Mouse (Mus musculus): ENCODE measurements at regions not wholly inside any gene's neighbourhood (a gene's known extent, or its start where the extent isn't known, plus 50 kb on each side); places are given as distances from the start of the nearest gene placed in this dataset.

DNA sequence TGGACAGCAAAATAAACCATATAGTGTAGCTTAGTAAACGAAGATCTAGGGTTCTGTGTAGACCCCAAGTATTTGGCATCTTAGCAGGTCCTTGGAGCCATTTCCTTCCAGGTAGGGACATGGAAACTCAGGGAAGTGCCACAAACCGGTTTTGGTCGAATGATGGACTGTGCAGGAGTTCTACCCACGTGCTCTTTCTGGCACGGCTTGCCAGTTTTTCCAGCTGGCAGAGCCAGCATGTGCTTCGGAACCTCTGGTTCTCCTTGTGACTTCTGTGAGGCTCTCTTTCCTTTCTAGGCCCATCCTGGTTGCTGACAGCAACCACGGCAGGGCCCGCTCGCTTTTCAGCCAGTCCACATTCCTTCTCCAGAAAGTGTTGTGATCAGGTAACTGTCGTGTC, 291.4 kb downstream of the Kcnrg start:
- DNase-seq (ENCODE audit: low spot score) = no peak

DNA sequence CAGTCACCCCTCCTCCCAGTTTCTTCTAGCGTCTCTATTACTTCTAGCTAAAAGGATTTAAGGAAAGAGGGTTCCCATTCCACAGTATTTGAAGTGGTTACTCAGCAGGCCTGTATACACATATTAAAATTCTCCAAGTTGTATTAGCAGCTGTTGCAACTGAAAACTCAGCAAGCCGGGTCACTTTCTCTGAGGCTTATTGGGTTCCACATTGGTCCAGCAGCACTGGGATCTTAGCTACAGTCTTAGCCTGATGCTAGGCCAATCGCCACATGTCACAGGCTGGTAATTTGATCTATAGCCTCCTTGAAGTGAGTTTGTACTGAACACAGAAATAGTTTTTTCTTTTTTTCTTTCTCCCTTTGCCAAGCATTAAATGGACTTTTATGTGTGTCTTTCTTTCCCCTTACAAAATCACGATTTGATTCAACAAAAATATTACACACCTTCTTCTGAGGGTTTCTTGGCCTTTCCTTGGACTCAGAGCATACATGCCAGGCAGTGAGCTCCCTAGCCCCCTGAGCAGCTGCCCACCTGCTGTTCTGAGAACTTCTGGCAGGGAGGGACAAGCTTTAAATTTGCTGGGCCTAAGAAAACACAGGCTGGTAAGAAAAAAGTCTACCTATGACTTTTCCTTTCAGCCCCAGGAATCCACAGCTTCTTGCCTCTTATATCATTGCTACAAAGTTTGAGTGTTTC, 297.3 kb downstream of the Kcnrg start:
- DNase-seq (ENCODE audit: low spot score) = no peak

DNA sequence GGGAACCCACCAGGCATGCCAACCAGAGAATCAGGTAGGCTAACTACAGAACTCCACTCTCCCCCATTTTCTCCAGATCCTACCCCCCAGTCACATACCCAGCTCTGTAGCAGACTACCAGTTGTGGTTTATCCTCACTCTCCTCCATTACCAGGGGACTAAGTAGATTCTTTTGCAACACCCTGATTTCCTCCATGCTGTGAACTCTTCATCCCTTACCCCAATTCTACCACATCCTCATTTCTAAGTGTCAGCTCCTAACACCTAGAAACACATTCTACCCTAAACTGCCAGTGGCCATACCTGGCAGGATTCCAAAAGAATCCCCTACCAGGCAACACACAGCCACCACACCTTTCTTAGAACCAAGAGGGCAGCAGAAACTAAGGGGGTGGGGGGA, 310.9 kb downstream of the Kcnrg start:
- DNase-seq (ENCODE audit: low spot score) = no peak

- DNase-seq (ENCODE audit: low spot score) = no peak
Observed at GRCm38 (mm10) chr14:61931811-61932210, 324.6 kb downstream of the Kcnrg start.

DNA sequence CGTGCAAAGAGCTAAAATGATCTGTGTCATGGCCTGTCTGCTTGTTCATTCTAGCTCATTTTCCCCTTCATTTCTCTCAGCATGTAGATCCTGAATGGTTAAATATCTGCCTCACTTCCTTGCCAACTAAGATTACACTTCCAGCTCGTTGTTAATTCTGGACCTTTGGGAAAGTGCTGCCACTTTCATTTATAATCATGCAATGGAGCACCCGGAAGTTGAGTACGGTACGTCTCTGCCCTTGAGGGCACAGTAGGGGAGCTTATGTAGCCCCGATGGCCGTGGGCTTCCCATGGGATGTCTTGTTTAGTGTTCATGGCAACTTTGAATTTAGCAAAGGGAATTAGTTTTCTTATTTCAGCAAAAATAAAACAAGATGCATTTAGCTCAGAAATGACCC, 334.4 kb downstream of the Kcnrg start:
- no peak for DNase-seq (ENCODE audit: low spot score)

GRCm38 (mm10) chr14:61945659-61946058, 338.4 kb downstream of the Kcnrg start:
- no peak for DNase-seq (ENCODE audit: low spot score)

GRCm38 (mm10) chr14:61949446-61949845, 342.2 kb downstream of the Kcnrg start:
- no peak for DNase-seq (ENCODE audit: low spot score)

DNA sequence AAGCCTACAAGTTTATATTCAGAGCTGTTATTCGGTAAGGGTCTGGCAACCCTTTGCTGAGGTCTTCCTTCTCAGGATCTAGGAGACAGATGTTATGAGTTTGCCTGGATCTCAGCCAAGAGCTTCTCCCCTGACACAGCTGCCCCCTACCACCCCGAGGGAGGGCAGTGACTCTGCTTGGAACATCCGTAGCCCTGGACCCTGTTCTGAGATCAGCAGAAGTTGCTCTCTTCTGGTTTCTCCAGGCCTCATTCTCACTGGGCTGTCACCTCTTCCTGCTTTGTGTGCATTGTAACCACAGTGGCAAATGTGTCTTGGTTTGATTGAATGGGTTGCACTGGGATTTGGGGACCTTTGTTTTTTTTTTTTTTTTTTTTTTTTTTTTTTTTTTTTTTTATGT, 342.4 kb upstream of the Rnaseh2b start:
- peak; percentile 25 for DNase-seq (ENCODE audit: low spot score)

- no peak for DNase-seq (ENCODE audit: low spot score)
Observed at GRCm38 (mm10) chr14:61953029-61953428, 339.4 kb upstream of the Rnaseh2b start.

DNA sequence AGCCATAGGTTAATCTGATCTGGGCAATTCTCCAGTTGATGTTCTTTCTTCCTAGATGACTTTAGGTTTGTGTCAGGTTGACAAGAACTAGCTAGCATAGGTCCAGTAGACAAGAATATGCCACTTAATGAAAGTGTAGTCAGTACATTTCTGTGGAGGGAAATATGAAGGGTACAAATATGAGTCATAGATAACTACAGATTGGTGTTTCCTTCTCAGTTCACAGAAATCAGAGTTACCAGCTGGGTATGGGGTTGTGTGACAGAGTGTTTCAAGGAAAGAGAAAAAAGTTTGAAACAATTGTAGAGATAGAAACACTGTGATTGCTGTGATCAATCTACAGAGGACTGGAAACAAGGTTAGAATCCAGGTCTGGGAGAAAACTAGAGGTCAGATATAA, 337.0 kb upstream of the Rnaseh2b start:
- no peak for DNase-seq (ENCODE audit: low spot score)

DNA sequence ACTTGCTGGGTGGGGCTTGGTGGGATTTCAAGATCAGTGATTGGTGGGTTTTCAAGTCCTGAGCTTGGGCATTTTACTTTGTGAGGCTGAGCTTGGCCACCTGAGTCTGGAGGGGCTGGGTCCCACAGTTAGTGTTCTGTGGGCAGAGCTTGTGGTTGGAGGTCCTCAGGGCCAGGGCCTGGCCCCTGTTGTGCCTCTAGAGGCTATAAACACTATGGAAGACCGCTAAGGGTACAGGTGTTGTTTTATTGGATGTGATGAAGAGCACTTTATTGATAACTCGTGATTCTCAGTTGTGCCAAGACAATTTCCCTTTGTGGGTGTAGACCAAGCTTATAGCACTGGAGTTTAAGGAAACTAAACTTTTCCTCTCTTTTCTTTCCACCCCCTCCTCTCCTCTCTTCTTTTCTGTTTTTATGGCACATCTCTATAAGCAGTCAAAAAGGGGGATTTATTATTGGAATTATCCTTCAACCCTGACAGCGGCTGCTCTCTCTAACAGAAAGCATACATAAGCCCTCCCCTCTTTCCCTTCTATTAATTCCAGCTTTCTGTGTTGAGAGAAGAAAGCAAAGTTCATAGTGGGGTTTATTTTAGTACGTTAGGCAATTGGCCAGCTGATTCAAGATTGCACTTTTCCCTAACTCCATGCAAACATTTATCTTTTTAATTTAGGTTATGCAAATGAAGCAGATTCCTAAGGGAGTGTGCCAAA, 332.0 kb upstream of the Rnaseh2b start:
- DNase-seq (ENCODE audit: low spot score) = no peak

GRCm38 (mm10) chr14:61968467-61968866, 323.9 kb upstream of the Rnaseh2b start:
- no peak for DNase-seq (ENCODE audit: low spot score)

GRCm38 (mm10) chr14:61968957-61969535, 323.3 kb upstream of the Rnaseh2b start:
- no peak for DNase-seq (ENCODE audit: low spot score)

- peak; percentile 53 for DNase-seq (ENCODE audit: low spot score)
Observed at GRCm38 (mm10) chr14:61970591-61970990, 321.8 kb upstream of the Rnaseh2b start.

DNA sequence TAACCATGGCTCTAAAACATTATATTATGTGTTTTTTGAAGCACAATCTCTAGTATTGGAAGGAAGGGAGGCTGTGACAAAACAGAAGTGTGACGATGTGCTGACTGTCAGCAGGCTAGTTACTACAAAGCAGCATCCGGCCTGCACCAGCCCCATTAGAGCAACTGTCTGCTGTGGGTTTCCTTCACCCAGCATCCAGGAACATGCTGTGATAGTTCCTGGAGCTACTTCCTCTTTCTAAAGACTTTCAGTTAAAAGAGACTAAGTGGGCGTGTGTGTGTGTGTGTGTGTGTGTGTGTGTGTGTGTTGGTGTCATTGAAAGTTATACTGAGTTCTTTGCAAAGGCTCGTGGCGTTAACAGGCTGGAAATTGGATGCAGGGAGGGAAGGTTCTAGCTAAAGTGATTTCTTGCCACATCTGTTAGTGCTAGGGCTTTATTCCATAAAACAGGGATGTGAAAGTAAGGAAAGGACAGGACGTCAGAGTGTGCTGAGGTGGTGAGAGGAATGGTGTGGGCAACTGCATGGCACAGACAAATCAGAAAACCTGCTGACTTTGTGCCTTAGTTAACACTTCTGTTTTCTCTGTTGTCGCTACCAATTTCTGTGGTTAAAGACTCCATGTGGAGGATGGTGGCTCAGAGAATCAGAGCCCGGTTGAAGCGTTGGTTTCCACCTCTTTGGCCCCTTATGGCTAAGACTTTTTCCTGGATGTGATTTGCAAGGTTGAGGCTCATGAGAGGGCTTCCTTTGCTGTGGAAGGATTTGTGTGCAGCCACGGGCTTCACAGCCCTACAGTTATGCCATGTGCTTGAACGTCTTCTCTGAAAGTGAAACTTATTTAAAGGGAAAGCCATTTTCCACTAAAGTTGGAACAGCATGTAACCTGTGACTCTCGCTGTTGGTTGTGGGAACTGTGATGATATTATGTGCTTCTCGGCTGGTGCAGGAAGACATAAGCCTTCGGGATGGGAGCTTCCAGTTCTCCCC, 321.0 kb upstream of the Rnaseh2b start:
- DNase-seq (ENCODE audit: low spot score) = peak; percentile 31

DNA sequence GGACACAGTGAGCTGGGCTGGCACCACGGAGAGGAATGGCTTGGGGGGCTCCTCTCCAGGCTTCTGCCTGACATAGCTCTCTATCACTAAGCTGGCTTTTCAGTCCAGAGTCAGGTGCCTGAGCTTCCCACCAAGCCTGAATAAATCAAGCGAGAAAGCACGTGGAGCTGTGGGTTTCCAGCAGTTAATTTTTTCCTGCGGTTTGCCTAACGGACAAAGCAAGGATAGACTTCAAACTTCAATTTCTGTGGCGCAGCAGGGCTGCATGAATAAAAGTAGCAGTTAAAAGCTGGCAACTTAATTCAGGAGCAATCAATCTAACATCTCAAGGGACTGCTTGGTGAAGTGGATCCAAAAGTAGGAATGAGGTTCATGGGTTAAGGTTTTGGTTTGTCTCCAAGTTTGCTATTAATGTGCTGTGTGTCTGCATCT, 317.1 kb upstream of the Rnaseh2b start:
- DNase-seq (ENCODE audit: low spot score) = no peak

GRCm38 (mm10) chr14:61980581-61980980, 311.8 kb upstream of the Rnaseh2b start:
- DNase-seq (ENCODE audit: low spot score) = no peak

- no peak for DNase-seq (ENCODE audit: low spot score)
Observed at GRCm38 (mm10) chr14:61985575-61985974, 306.8 kb upstream of the Rnaseh2b start.

- no peak for DNase-seq (ENCODE audit: low spot score)
Observed at GRCm38 (mm10) chr14:61986203-61986602, 306.2 kb upstream of the Rnaseh2b start.

- no peak for DNase-seq (ENCODE audit: low spot score)
Observed at GRCm38 (mm10) chr14:61995253-61995652, 297.1 kb upstream of the Rnaseh2b start.

DNA sequence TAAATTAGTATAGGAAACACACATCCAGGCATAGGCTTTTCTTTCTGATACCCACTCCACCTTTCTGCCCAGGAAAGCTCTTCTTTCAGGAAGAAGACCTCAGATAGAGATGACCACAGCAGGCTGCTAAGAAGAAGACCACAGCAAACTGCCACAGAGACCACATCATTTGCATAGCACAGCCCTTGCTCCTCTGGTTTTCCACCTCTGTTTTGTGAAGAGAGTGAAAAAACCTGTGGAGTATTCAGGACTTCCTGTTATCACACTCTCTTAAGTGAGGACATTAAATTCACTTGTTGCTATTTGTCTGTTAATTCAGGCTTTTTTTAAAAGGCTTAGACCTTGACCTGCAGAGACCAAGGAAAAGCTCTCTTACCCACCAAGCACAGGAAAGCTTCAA, 294.7 kb upstream of the Rnaseh2b start:
- DNase-seq (ENCODE audit: low spot score) = no peak

DNA sequence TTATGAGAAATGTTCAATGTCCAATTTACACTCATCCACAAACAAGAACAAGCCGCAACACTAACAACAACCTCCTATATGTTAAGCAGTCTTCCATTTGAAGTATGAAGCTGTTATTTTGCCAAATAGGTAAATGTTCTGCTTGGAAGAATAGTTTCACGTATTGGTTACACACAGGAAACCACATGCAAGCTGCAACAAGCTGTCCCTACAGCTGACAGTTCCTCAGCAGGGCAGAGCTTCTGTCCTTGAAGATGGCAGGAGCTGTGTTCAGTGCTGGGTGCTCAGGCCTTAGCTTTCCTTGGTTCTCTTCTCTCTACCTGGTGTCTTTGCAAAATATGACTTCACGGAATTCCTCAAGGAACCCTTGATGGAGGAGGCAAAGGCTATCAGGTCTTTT, 294.1 kb upstream of the Rnaseh2b start:
- DNase-seq (ENCODE audit: low spot score) = no peak

Data from yolk sac, embryonic 10.5 days (tissue).